Mouse (Mus musculus) thymus, adult 2 months (tissue): ENCODE measurements around the gene 1600014C10Rik.

Experiments used
- CTCF ChIP-seq: fragments of 200-500 bp; IDR thresholded peaks from 2 replicates; pipeline ENCODE4 v1.5.1; 2012; ENCODE audit warnings: mild to moderate bottlenecking, control low read depth, low read length, moderate library complexity, borderline replicate concordance; ENCODE audit not compliant: control insufficient read depth, poor library complexity, insufficient read depth; ENCODE audit errors: extremely low read depth
- POLR2A ChIP-seq: fragments of 200-500 bp; IDR thresholded peaks from 2 replicates; pipeline ENCODE4 v1.6.1; 2012; ENCODE audit warnings: mild to moderate bottlenecking, low read length, control low read depth, moderate library complexity; ENCODE audit not compliant: control insufficient read depth, poor library complexity, insufficient read depth; ENCODE audit errors: extremely low read depth

GRCm38 (mm10) chr7:38174321-38175148, 8.5 kb upstream of the 1600014C10Rik start:
- TF ChIP-seq CTCF = 0 out of 2 replicates have a peak, but pooled peaks have one; percentile 22
- TF ChIP-seq POLR2A = no peak
